Mouse (Mus musculus) hindbrain, embryonic 16.5 days (tissue): ENCODE results near the gene Pfpl. TPM values are rescaled to one million over a fixed set of nuclear protein-coding genes. Genes with fewer than 3 reads are reported as not detected.

ENCODE experiments used
- ATAC-seq: fragments of 200-750 bp; cut with Nextera tagmentation; 2 replicates; pipeline ENCODE4 v1.8.0; 2017; ENCODE audit warnings: moderate TSS enrichment, moderate library complexity
- H3K27ac ChIP-seq: fragments of 300-500 bp; sonication (generic); 2 replicates; pipeline ENCODE4 v1.5.1; 2014; ENCODE audit warnings: low read depth, mild to moderate bottlenecking, control low read depth, low read length, moderate library complexity
- H3K27me3 ChIP-seq: fragments of 300-500 bp; sonication (generic); replicated peaks from 2 replicates; pipeline ENCODE4 v1.6.1; 2014; ENCODE audit warnings: low read length; ENCODE audit not compliant: control insufficient read depth, insufficient read depth
- H3K36me3 ChIP-seq: fragments of 300-500 bp; sonication (generic); 2 replicates; pipeline ENCODE4 v1.6.1; 2014; ENCODE audit warnings: mild to moderate bottlenecking, low read length, moderate library complexity, mixed read lengths; ENCODE audit not compliant: control insufficient read depth, insufficient read depth
- H3K4me1 ChIP-seq: fragments of 300-500 bp; sonication (generic); 2 replicates; pipeline ENCODE4 v1.6.1; 2014; ENCODE audit warnings: low read depth, low read length; ENCODE audit not compliant: control insufficient read depth, insufficient read depth
- H3K4me2 ChIP-seq: fragments of 300-500 bp; sonication (generic); 2 replicates; pipeline ENCODE4 v1.6.1; 2014; ENCODE audit warnings: mild to moderate bottlenecking, low read length, control low read depth, moderate library complexity
- H3K4me3 ChIP-seq: fragments of 300-500 bp; sonication (generic); 2 replicates; pipeline ENCODE4 v1.5.1; 2014; ENCODE audit warnings: mild to moderate bottlenecking, low read length, control low read depth, moderate library complexity
- H3K9ac ChIP-seq: fragments of 300-500 bp; sonication (generic); 2 replicates; pipeline ENCODE4 v1.6.1; 2014; ENCODE audit warnings: low read depth, mild to moderate bottlenecking, control low read depth, low read length, moderate library complexity
- H3K9me3 ChIP-seq: fragments of 300-500 bp; sonication (generic); 2 replicates; pipeline ENCODE4 v1.6.1; 2014; ENCODE audit warnings: mild to moderate bottlenecking, low read length, moderate library complexity; ENCODE audit not compliant: control insufficient read depth
- WGBS: fragments of 180-500 bp; shearing (Covaris S2); extraction: QIAGEN DNeasy Blood & Tissue Kit; methylation state at CpG from one replicate; pipeline ENCODE4 v1.1.7; 2014; 5-methylcytosine and 5-hydroxymethylcytosine counted together
- polyA plus RNA-seq: library from polyadenylated mRNA; unstranded; fragments of >200 nt; fragmentation: Nextera tagmentation; extraction: Ambion mirVana; gene quantifications from 2 replicates; pipeline ENCODE4 v1.2.1, GENCODE M21; 2015

Gene Pfpl
- polyA plus RNA-seq, 1 experiment from 2014 or later: not detected

DNA sequence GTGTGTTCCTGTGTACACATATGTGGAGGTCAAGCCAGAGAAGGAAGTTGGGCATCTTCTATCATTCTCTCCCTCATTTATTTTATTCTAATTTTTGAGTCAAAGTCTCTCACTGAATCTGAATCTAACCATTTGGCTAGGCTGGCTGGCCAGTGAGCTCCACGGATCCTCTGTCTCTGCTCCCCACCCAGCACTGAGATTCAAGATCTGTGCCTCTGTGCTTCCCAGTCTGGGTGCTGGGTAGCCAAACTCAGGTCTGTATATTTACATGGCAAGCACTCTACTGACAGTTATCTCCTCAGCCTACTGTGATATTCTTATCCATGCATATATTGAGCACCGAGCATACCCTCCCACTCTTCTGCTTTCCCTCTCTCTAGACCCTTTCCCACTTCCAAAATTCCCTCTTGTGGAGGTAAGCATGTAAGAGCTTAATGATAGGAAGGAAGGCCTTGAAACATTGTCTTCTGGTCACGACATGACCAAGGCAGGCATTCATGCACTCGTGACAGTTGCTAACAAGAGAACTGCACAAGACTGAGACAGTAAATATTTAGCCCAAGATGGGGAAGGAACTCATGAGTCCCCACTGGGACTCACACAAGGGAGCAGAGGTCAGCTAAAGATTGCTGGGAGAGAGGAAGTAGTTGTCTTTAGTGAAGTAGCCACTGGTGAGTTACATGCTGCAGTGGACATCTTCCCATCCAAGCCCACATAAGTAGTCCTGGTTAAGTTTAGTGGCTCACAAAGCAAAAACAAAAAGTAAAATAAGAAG is 8.2 kb downstream of the Pfpl start:
- 88% methylated on average over 4 of the region's 4 CpGs for WGBS
- H3K36me3 ChIP-seq: no peaks in the 10 kb centered on the region
- no peak overlapping the region for H3K27ac ChIP-seq
- no peak overlapping the region for H3K4me3 ChIP-seq
- H3K27me3 ChIP-seq: no peaks in the 10 kb centered on the region
- H3K4me2 ChIP-seq: no peak overlapping the region
- no peaks in the 10 kb centered on the region for H3K4me1 ChIP-seq
- H3K9ac ChIP-seq: no peak overlapping the region
- no peaks in the 10 kb centered on the region for H3K9me3 ChIP-seq
- no peak for ATAC-seq

DNA sequence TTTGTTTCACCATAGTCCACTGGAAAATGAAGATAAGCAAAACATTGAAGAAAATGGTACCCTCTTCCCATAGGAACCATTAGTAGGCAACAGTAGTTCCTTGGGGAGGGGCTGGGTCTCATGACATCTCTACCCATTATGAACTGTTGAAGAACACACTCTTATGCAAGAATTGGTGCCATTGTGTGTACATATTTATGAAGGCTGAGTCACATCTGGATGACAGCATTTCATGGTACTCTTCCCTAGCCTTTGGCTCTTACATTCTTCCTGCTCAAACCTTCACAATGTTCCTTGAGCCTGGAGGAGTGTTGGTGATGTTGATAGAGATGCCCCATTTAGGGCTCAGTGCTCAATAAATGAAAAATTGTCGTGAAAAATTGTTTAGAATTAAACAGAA is 11.9 kb downstream of the Pfpl start:
- Histone ChIP-seq H3K27me3 (no peaks in the 10 kb centered on the region), H3K9ac (no peak overlapping the region), H3K4me2 (no peak overlapping the region), H3K36me3 (no peaks in the 10 kb centered on the region), H3K27ac (no peak overlapping the region), H3K9me3 (no peaks in the 10 kb centered on the region), H3K4me3 (no peak overlapping the region), H3K4me1 (no peaks in the 10 kb centered on the region)
- WGBS: 47% methylated on average over 1 of the region's 1 CpGs
- no peak for ATAC-seq

GRCm38 (mm10) chr19:12440103-12440725 is 12.5 kb downstream of the Pfpl start:
- Histone ChIP-seq H3K4me2 (no peak overlapping the region), H3K9me3 (no peaks in the 10 kb centered on the region), H3K27ac (no peak overlapping the region), H3K9ac (no peak overlapping the region), H3K4me3 (no peak overlapping the region), H3K27me3 (no peaks in the 10 kb centered on the region), H3K4me1 (no peaks in the 10 kb centered on the region), H3K36me3 (no peaks in the 10 kb centered on the region)
- ATAC-seq: no peak
- 67% methylated on average over 5 of the region's 5 CpGs for WGBS

DNA sequence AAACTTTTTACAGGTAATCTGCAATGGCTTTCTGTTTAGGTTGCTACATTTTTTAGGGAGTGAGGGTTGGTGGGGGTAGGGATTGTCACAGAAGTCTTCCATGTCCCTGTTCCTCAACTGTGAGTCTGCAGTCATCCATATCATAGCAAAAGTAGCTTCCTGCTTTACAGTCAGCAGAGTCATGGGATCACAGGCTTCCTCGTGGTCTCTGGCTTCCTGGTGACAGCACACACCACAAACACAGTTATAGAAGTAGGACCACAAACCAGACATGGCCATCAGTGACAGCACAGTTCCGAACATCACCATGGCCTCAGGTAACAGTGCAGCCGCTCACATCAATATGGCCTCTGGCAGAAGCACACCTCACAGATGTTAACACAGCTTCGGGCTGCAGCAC is 14.9 kb downstream of the Pfpl start:
- H3K27me3 ChIP-seq: no peaks in the 10 kb centered on the region
- no peak overlapping the region for H3K4me3 ChIP-seq
- no peak overlapping the region for H3K9ac ChIP-seq
- ATAC-seq: no peak
- no peaks in the 10 kb centered on the region for H3K36me3 ChIP-seq
- H3K9me3 ChIP-seq: no peaks in the 10 kb centered on the region
- no peak overlapping the region for H3K4me2 ChIP-seq
- WGBS: 87% methylated on average over 4 of the region's 4 CpGs
- no peaks in the 10 kb centered on the region for H3K4me1 ChIP-seq
- H3K27ac ChIP-seq: no peak overlapping the region

- Histone ChIP-seq H3K4me1 (no peaks in the 10 kb centered on the region), H3K4me2 (no peak overlapping the region), H3K27me3 (no peaks in the 10 kb centered on the region), H3K9ac (no peak overlapping the region), H3K27ac (no peak overlapping the region), H3K36me3 (no peaks in the 10 kb centered on the region), H3K4me3 (no peak overlapping the region), H3K9me3 (no peaks in the 10 kb centered on the region)
- ATAC-seq: no peak
- 83% methylated on average over 3 of the region's 3 CpGs for WGBS
Observed at GRCm38 (mm10) chr19:12445014-12445413, 17.3 kb downstream of the Pfpl start.

DNA sequence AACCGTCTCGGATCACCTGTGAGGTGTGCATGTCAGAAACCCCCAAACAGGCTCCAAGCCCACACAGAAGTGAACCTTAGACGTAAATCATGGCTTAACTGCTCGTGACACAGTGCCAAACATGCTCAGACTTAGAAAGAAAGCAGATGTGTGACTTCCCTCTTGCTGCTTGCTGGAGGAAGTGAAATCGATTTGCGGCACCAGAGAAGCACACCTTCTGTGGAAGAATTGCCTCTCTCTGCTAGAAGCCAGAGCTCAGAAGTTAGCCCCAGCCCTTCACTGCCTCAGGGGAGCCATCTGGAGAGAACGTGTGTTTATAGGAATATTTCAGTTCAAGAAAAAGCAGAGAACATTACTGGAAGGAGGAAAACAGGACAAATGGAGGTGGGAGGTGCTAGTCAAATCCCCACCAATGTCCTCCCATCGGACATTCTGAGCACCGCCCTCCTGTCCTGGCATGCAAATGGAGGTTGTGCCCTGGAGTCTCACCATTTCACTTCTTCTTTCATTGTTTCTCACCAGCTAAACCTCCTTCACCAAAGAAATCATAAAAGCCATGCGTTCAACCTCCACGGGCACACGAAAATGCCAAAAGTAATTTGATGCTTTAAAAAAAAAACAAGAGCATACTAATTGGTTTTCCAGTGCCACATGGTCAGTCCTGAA is 29.8 kb downstream of the Pfpl start:
- Histone ChIP-seq H3K4me3 (no peak overlapping the region), H3K27me3 (no peaks in the 10 kb centered on the region), H3K27ac (no peak overlapping the region), H3K9me3 (no peaks in the 10 kb centered on the region), H3K9ac (no peak overlapping the region), H3K4me2 (no peak overlapping the region), H3K4me1 (no peaks in the 10 kb centered on the region), H3K36me3 (no peaks in the 10 kb centered on the region)
- WGBS: 78% methylated on average over 12 of the region's 12 CpGs
- no peak for ATAC-seq

- no peak overlapping the region for H3K9ac ChIP-seq
- no peaks in the 10 kb centered on the region for H3K27me3 ChIP-seq
- no peak overlapping the region for H3K27ac ChIP-seq
- H3K4me3 ChIP-seq: no peak overlapping the region
- H3K36me3 ChIP-seq: no peaks in the 10 kb centered on the region
- H3K4me2 ChIP-seq: no peak overlapping the region
- no peaks in the 10 kb centered on the region for H3K9me3 ChIP-seq
- 88% methylated on average over 4 of the region's 4 CpGs for WGBS
- ATAC-seq: no peak
- no peaks in the 10 kb centered on the region for H3K4me1 ChIP-seq
Observed at GRCm38 (mm10) chr19:12459516-12459915, 31.8 kb downstream of the Pfpl start.

DNA sequence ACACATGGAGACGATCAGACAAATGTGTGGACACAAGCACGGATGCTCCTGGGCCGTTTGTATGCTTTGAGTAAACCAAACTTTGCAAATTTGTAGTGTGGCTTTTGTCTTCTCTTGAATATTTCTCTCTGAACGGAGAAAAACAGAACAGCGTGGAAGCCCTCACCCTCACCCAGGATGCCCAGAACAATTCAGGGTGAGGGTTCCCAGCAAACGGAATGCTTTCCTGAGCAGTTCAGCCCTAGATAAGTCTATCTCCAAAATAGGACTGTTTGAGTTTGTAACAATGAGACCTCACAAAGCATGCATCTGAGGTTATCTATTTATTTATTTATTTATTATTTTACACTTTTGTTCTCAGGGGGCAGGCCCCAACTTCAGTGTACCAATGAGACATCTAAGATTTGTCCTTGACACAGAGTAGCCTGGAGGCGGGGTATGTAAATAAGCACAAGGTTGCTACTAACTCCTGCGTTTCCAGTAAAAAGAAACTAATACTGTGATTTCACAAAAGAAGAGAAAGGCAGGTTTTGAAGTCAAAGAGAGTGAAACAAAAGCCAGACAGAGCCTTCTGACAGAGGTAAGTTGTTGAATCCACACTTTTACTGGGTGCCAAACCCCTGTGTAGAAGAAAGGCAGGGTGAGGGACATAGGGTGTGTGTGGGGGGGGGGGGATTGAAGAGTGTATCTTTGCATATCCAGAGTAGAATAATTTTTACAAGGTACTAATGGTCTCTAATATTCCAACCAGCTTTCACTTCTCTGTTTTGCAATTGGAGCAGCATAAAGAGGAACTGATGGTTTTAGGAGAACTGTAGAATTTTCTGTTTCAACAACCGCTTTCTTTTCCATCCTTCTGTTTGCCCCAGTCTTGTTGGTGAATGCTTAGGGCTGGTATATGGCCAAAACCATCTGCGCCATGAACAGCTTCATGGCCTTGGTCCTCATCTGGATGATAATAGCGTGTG is 32.9 kb downstream of the Pfpl start, which contains the start of gene Mpeg1:
Gene Mpeg1, plus strand, starts transcription at position 498 of the 968 bp plus-strand sequence.
- Histone ChIP-seq H3K4me3 (no peak within 1 kb of the TSS), H3K4me1 (no peaks in the 10 kb centered on the region), H3K36me3 (no peaks in the 10 kb centered on the region), H3K27ac (no peak within 1 kb of the TSS), H3K4me2 (no peak within 1 kb of the TSS), H3K9me3 (no peaks in the 10 kb centered on the region), H3K9ac (no peak within 1 kb of the TSS), H3K27me3 (no peaks in the 10 kb centered on the region)
- no peak for ATAC-seq
- 83% methylated on average over 11 of the region's 11 CpGs for WGBS
